ENCODE assay signal across 10 mouse cellular contexts in genomic region chr8:58912840-58913639, GRCm38 (mm10). TPM values are rescaled to one million over a fixed set of nuclear protein-coding genes. Genes with fewer than 3 reads are reported as not detected.
A peak's percentile ranks its signal among the peaks of the same experiment; 100 is the strongest.
DNase-seq lines count a peak whose midpoint lies in the region; ATAC-seq lines count a peak whose summit lies in the region.
"Had no signal": no experiment of that assay in that cellular context is flagged by ENCODE, and none has a peak within 500 bp of the region (broad histone marks: within the 10 kb centered on the region; RNA-seq: fewer than 3 reads in every experiment).

No protein-coding gene starts in this region.

- no peak overlapping the region for H3K27ac ChIP-seq in heart, embryonic 12.5 days (ENCODE audit: poor library complexity, severe bottlenecking)
- peak overlapping the region; percentile 78 for H3K27ac ChIP-seq in midbrain, embryonic 15.5 days

- H3K27me3 ChIP-seq in heart, embryonic 12.5 days (replicated peaks), result peaks cover 18% of the 10 kb centered on the region
- H3K27me3 ChIP-seq in midbrain, embryonic 15.5 days (replicated peaks), result no peaks in the 10 kb centered on the region

- peak overlapping the region; percentile 99 for H3K4me2 ChIP-seq in heart, embryonic 12.5 days
- H3K4me2 ChIP-seq in midbrain, embryonic 15.5 days, result peak overlapping the region; percentile 85

- 2% methylated on average over 30 of the region's 30 CpGs for WGBS in heart, embryonic 12.5 days
- 3% methylated on average over 30 of the region's 30 CpGs for WGBS in midbrain, embryonic 15.5 days

- intact Hi-C loops in heart, postnatal 36 days (cut with DNase I), result no loop called here

- DNase-seq in heart, postnatal 36 days, result no peak
- DNase-seq in cerebellum, adult 18-20 months, result peak; percentile 8 to 27
- DNase-seq in layer of hippocampus, postnatal 10 days (ENCODE audit: low spot score in 2 of 2), result peak; percentile 52 to 59
- DNase-seq in thymus, postnatal 14 days, result no peak

- H3K9ac ChIP-seq in heart, embryonic 12.5 days, result peak overlapping the region; percentile 45
- peak overlapping the region; percentile 75 for H3K9ac ChIP-seq in midbrain, embryonic 15.5 days

- 0 out of 2 replicates have a peak, but pooled peaks have one; percentile 42 for ATAC-seq in heart, embryonic 12.5 days (ENCODE audit: insufficient number of reproducible peaks, low FRiP score)
- ATAC-seq in frontal cortex, adult (ENCODE audit: low TSS enrichment), result peak; percentile 64
- ATAC-seq in midbrain, embryonic 15.5 days (replicated peaks), result peak; percentile 76
- no peak for ATAC-seq in inflammation-experienced regulatory T-cells, adult 6 months

- H3K9me3 ChIP-seq in heart, embryonic 12.5 days (replicated peaks), result no peaks in the 10 kb centered on the region
- H3K9me3 ChIP-seq in midbrain, embryonic 15.5 days, result no peaks in the 10 kb centered on the region

- no peaks in the 10 kb centered on the region for H3K36me3 ChIP-seq in heart, embryonic 12.5 days
- no peaks in the 10 kb centered on the region for H3K36me3 ChIP-seq in midbrain, embryonic 15.5 days (replicated peaks)

- H3K4me1 ChIP-seq in heart, embryonic 12.5 days (replicated peaks), result peaks cover 5% of the 10 kb centered on the region
- peaks cover 11% of the 10 kb centered on the region; the same call in 1 of the 2 replicates for H3K4me1 ChIP-seq in midbrain, embryonic 15.5 days

- peak overlapping the region; percentile 65 for H3K4me3 ChIP-seq in heart, embryonic 12.5 days
- H3K4me3 ChIP-seq in midbrain, embryonic 15.5 days, result peak overlapping the region; percentile 65

RNA-seq across cellular contexts. Expression of gene Galntl6, which starts 0.6 kb away (rescaled TPM):
- 0.08 and 0.18 TPM in 2 replicates for polyA plus RNA-seq in heart, embryonic 12.5 days (2016; fragmentation: Nextera tagmentation; extraction: Ambion mirVana)
- not detected for total RNA-seq in heart, postnatal 36 days (2021)
- total RNA-seq in layer of hippocampus, postnatal 10 days (2021), result 10 to 100 TPM; 72.0 to 74.2 TPM
- polyA plus RNA-seq in midbrain, embryonic 15.5 days (2015; fragmentation: Nextera tagmentation; extraction: Ambion mirVana), result 13.1 and 17.1 TPM in 2 replicates
- under 1 TPM in 1 of 3 experiments, not detected in 2; 0.05 TPM for polyA plus RNA-seq in inflammation-experienced regulatory T-cells, adult 6 months (2017; shearing (Covaris generic))
- polyA plus RNA-seq: gonadal fat pad, adult 2 months; spleen, adult 2 months had no signal

RNA-seq across cellular contexts. Expression of gene BC030500, which starts 1.5 kb away (rescaled TPM):
- polyA plus RNA-seq in heart, embryonic 12.5 days (2016; fragmentation: Nextera tagmentation; extraction: Ambion mirVana), result 0.10 TPM in 1 of 2 replicates, not detected in the other
- total RNA-seq in heart, postnatal 36 days (2021), result not detected
- total RNA-seq in layer of hippocampus, postnatal 10 days (2021), result 10 to 100 TPM; 14.4 to 17.0 TPM
- polyA plus RNA-seq in midbrain, embryonic 15.5 days (2015; fragmentation: Nextera tagmentation; extraction: Ambion mirVana), result 14.9 and 20.8 TPM in 2 replicates
- polyA plus RNA-seq in inflammation-experienced regulatory T-cells, adult 6 months (2017; shearing (Covaris generic)), result not detected
- polyA plus RNA-seq: gonadal fat pad, adult 2 months; spleen, adult 2 months had no signal

Comparison
In these comparisons a context has a peak if more than half of its experiments do, and no peak if none do; other contexts are left out.
1. DNase-seq: peak in cerebellum, adult 18-20 months (2 of 2) and layer of hippocampus, postnatal 10 days (2 of 2); none in heart, postnatal 36 days (0 of 2) and thymus, postnatal 14 days (single experiment).
2. RNA of gene Galntl6, which starts 0.6 kb away (polyA plus RNA-seq): 13.1 to 17.1 TPM in midbrain, embryonic 15.5 days; 0.08 to 0.18 TPM in heart, embryonic 12.5 days and 0.05 TPM in inflammation-experienced regulatory T-cells, adult 6 months; every median in the first group is over 10 times any median in the second.
3. RNA of gene BC030500, which starts 1.5 kb away (polyA plus RNA-seq): 14.9 to 20.8 TPM in midbrain, embryonic 15.5 days; 0.10 TPM in heart, embryonic 12.5 days and not detected in inflammation-experienced regulatory T-cells, adult 6 months; every median in the first group is over 10 times any median in the second.